Mouse (Mus musculus): ENCODE results near the gene Atxn2. TPM values are rescaled to one million over a fixed set of nuclear protein-coding genes. Genes with fewer than 3 reads are reported as not detected.
"Not testable (repeated sequence)": the region's sequence is repeated elsewhere in the genome, so short reads cannot be mapped to it uniquely, and the experiment has no call there.

Gene Atxn2
- polyA plus RNA-seq, 1 experiment, result 139 TPM

GRCm38 (mm10) chr5:121842665-121843118 lies 131.6 kb downstream of the Atxn2 start:
- peak overlapping the region; percentile 18 for H3K4me3 ChIP-seq (ENCODE audit: insufficient read depth, low read length)
- TF ChIP-seq CTCF (IDR thresholded peaks at IDR 0.05; ENCODE audit: extremely low read depth, insufficient read depth, low read length) (peak; percentile 69), POLR2A (IDR thresholded peaks at IDR 0.05; ENCODE audit: extremely low read depth, insufficient read depth, low read length) (no peak)
- no peaks in the 10 kb centered on the region for H3K4me1 ChIP-seq (ENCODE audit: control insufficient read depth, insufficient read depth, low read length)
- H3K27ac ChIP-seq (ENCODE audit: insufficient read depth, low read length), result no peak overlapping the region

DNA sequence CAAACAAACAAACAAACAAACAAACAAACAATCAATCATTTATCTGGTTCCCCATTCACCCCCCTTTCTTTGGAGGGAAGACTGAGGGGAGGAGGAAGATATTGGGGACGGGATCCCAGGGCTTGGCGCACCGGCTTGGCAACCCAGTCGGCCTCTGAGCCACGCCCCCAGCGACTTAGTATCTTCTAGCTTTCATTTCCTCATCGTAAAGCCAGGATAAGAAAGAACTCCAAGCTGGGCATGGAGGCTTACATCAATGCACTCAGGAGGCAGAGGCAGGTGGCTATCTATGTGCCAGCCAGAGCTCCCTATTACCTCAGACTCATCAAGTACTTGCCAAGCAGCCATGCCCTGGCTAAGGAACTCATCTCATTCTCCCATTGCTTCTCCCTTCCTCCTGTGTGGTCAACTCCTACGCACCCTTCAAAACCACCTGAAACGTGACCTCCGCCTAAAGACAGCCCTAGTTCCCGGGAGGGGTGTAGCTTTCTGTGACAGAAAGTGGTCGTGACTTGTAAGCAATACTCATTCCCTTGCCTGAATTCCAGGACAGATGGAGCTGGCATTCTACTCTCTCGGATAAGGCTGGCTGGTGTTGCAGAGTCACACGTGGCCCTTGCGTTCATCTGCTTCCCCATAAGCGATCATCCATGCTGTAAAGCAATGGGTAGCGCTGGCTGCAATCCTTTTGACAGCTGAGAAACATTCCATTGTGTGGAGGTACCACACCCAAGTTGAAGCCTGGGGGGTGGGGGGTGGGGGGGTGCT lies 132.2 kb downstream of the Atxn2 start:
- Histone ChIP-seq H3K4me3 (ENCODE audit: insufficient read depth, low read length) (no peak overlapping the region; the same call in 1 of the 2 replicates), H3K27ac (ENCODE audit: insufficient read depth, low read length) (no peak overlapping the region), H3K4me1 (ENCODE audit: control insufficient read depth, insufficient read depth, low read length) (no peaks in the 10 kb centered on the region)
- TF ChIP-seq CTCF (IDR thresholded peaks at IDR 0.05; ENCODE audit: extremely low read depth, insufficient read depth, low read length), result no peak
- no peak for TF ChIP-seq POLR2A (IDR thresholded peaks at IDR 0.05; ENCODE audit: extremely low read depth, insufficient read depth, low read length)

DNA sequence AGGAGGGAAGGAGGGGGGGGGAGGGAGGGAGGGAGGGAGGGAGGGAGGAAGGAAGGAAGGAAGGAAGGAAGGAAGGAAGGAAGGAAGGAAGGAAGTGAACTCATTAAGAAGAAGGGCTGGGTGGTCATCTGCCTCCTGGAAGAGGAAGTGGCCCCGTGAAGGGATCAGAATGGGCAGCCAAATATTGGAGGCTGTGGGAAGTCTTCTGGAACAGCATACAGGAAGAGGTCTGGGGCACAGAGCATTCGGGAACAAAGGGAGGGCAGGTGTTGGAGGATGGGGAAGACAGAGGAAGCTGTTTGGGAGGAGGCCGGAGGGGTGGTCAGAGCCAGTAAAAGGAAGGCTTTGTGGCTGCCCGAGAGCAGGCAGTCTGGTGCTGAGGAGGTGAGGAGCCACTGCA lies 134.2 kb downstream of the Atxn2 start:
- Histone ChIP-seq H3K4me1 (ENCODE audit: control insufficient read depth, insufficient read depth, low read length) (0 out of 2 replicates have a peak, but pooled peaks cover 2% of the 10 kb centered on the region), H3K27ac (ENCODE audit: insufficient read depth, low read length) (no peak overlapping the region), H3K4me3 (ENCODE audit: insufficient read depth, low read length) (no peak overlapping the region)
- TF ChIP-seq POLR2A (IDR thresholded peaks at IDR 0.05; ENCODE audit: extremely low read depth, insufficient read depth, low read length) (no peak), CTCF (IDR thresholded peaks at IDR 0.05; ENCODE audit: extremely low read depth, insufficient read depth, low read length) (no peak)

GRCm38 (mm10) chr5:121846322-121846721 lies 135.2 kb downstream of the Atxn2 start:
- Histone ChIP-seq H3K4me1 (ENCODE audit: control insufficient read depth, insufficient read depth, low read length) (0 out of 2 replicates have a peak, but pooled peaks cover 2% of the 10 kb centered on the region), H3K4me3 (ENCODE audit: insufficient read depth, low read length) (no peak overlapping the region), H3K27ac (ENCODE audit: insufficient read depth, low read length) (no peak overlapping the region)
- TF ChIP-seq POLR2A (IDR thresholded peaks at IDR 0.05; ENCODE audit: extremely low read depth, insufficient read depth, low read length) (no peak), CTCF (IDR thresholded peaks at IDR 0.05; ENCODE audit: extremely low read depth, insufficient read depth, low read length) (no peak)

DNA sequence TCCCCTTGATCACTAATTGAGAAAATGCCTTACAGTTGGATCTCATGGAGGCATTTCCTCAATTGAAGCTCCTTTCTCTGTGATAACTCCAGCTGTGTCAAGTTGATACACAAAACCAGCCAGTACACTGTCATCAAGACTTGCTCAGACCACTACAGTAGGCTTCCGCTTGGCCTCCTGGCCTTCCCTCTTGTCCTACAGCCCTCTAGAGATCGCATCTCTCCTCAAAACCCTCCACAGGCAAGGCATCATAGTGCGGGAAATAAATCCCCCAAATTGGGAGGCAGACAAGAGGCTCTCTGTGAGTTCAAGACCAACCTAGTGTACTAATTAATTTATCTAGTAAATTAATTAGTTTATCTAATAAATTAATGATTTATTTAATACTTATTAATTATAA lies 136.1 kb downstream of the Atxn2 start:
- not testable (repeated sequence) for H3K27ac ChIP-seq (ENCODE audit: insufficient read depth, low read length); H3K4me1 ChIP-seq (ENCODE audit: control insufficient read depth, insufficient read depth, low read length); H3K4me3 ChIP-seq (ENCODE audit: insufficient read depth, low read length)

- H3K4me1 ChIP-seq (ENCODE audit: control insufficient read depth, insufficient read depth, low read length), result 0 out of 2 replicates have a peak, but pooled peaks cover 2% of the 10 kb centered on the region
- peak overlapping the region; percentile 40 for H3K4me3 ChIP-seq (ENCODE audit: insufficient read depth, low read length)
- no peak overlapping the region for H3K27ac ChIP-seq (ENCODE audit: insufficient read depth, low read length)
- no peak for TF ChIP-seq POLR2A (IDR thresholded peaks at IDR 0.05; ENCODE audit: extremely low read depth, insufficient read depth, low read length)
- peak; percentile 13; the same call in 1 of the 2 replicates for TF ChIP-seq CTCF (IDR thresholded peaks at IDR 0.05; ENCODE audit: extremely low read depth, insufficient read depth, low read length)
Observed at GRCm38 (mm10) chr5:121848035-121848519, 136.9 kb downstream of the Atxn2 start.

DNA sequence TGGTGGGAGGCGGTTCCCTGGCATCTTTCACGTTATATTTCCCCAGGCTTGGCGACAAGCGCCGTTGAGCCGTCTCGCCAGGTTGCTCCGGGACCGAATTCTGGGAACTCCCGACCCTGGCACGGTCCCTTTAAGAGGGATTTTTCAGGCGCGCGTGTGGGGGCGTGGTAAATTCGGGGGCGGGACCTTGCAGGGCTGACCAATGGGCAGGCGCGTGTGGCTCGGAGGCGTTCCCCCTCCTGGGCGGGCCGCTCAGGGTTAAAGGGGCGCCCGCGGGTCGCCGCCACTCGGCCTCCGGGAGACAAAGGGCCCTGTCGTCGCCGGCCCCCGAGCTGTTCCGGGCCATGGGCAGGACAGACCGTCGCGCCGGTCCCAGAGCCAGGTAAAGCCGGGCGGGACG lies 137.6 kb downstream of the Atxn2 start, which contains the start of gene Pheta1:
Gene Pheta1 (plus strand): TSS at position 242 of the 400 bp plus-strand sequence.
- TF ChIP-seq POLR2A (IDR thresholded peaks at IDR 0.05; ENCODE audit: extremely low read depth, insufficient read depth, low read length) (peak; percentile 60; the same call in 1 of the 2 replicates), CTCF (IDR thresholded peaks at IDR 0.05; ENCODE audit: extremely low read depth, insufficient read depth, low read length) (no peak)

DNA sequence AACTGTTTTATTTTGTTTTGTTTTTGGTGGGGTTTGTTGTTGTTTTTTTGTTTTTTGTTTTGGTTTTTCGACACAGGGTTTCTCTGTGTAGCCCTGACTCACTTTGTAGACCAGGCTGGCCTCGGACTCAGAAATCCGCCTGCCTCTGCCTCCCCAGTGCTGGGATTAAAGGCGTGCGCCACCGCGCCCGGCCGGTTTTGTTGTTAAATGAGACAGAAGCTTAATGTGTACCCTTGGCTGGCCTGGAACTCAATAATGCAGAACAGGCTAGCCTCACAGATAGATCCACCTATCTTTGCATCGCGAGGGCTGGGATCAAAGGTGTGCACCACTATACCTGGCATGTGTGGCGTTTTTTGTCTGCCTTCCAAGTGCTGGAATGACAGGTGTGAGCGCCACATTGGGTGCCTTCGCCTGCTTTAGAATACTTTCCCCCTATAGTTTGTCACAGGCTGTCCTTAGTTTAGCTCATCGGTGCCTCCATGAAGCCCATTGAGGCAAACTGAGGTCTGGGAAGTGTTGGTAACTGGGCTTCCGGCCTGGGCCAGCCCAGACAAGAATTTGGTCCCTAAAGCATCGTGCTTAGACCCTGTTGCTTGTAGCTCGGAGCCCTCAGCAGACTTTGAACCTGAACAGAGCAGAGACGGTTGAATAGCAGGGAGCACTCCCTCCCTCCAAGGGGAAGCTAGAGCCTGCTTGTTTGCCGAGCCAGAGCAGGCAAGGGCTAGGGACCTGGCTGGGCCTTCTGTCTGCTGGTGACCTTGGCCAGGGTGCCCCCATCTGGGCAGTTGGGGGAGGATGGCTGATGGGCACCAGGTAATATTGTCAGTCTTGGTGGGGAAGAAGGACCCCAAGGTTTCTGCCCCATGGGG lies 138.6 kb downstream of the Atxn2 start:
- TF ChIP-seq CTCF (IDR thresholded peaks at IDR 0.05; ENCODE audit: extremely low read depth, insufficient read depth, low read length) (no peak), POLR2A (IDR thresholded peaks at IDR 0.05; ENCODE audit: extremely low read depth, insufficient read depth, low read length) (no peak)
- Histone ChIP-seq H3K27ac (ENCODE audit: insufficient read depth, low read length) (no peak overlapping the region), H3K4me3 (ENCODE audit: insufficient read depth, low read length) (peak overlapping the region; percentile 40), H3K4me1 (ENCODE audit: control insufficient read depth, insufficient read depth, low read length) (0 out of 2 replicates have a peak, but pooled peaks cover 2% of the 10 kb centered on the region)

More for the DNA sequence above, 137.6 kb downstream of the Atxn2 start, which contains the start of gene Pheta1:
- no peak within 1 kb of the TSS for H3K27ac ChIP-seq (ENCODE audit: insufficient read depth, low read length)
- 0 out of 2 replicates have a peak, but pooled peaks cover 2% of the 10 kb centered on the region for H3K4me1 ChIP-seq (ENCODE audit: control insufficient read depth, insufficient read depth, low read length)
- H3K4me3 ChIP-seq (ENCODE audit: insufficient read depth, low read length), result peak within 1 kb of the TSS; percentile 40

DNA sequence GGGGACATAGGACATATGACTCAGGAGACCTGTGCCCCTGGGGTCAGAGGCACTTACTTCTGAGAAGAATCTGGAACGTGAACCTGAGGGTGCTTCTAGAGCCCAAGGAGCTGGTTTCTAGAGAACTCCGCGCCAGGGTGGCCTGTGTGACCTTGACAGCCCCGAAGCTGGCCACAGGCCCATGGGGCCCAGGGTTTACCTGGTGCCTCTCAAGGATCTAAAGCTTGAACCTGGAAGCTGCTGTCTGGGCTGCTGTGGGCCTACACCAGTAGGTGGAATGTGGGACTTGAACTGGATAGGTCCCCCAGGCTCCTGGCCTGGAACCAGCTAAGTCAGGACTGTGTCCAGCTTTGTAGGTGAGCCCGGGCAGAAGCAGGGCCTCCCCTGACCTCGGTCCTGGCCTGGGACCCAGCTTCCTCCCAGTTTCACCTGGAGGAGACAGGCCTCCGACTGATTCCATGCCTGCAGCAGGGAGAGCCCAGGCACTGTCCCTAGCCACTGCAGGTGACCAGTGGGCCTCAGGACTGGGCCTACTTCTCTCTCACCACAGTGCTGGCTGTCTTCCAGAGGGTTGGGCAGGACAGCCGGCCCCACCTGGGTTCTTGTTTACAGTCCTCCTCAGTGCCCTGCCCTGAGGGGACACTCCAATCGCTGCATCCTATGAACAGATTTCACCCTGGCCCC lies 142.4 kb downstream of the Atxn2 start:
- TF ChIP-seq POLR2A (IDR thresholded peaks at IDR 0.05; ENCODE audit: extremely low read depth, insufficient read depth, low read length), result no peak
- no peak for TF ChIP-seq CTCF (IDR thresholded peaks at IDR 0.05; ENCODE audit: extremely low read depth, insufficient read depth, low read length)
- no peak overlapping the region for H3K27ac ChIP-seq (ENCODE audit: insufficient read depth, low read length)
- 0 out of 2 replicates have a peak, but pooled peaks cover 2% of the 10 kb centered on the region for H3K4me1 ChIP-seq (ENCODE audit: control insufficient read depth, insufficient read depth, low read length)
- H3K4me3 ChIP-seq (ENCODE audit: insufficient read depth, low read length), result no peak overlapping the region
